Mouse (Mus musculus): ENCODE results near the gene Panx1.

DNA sequence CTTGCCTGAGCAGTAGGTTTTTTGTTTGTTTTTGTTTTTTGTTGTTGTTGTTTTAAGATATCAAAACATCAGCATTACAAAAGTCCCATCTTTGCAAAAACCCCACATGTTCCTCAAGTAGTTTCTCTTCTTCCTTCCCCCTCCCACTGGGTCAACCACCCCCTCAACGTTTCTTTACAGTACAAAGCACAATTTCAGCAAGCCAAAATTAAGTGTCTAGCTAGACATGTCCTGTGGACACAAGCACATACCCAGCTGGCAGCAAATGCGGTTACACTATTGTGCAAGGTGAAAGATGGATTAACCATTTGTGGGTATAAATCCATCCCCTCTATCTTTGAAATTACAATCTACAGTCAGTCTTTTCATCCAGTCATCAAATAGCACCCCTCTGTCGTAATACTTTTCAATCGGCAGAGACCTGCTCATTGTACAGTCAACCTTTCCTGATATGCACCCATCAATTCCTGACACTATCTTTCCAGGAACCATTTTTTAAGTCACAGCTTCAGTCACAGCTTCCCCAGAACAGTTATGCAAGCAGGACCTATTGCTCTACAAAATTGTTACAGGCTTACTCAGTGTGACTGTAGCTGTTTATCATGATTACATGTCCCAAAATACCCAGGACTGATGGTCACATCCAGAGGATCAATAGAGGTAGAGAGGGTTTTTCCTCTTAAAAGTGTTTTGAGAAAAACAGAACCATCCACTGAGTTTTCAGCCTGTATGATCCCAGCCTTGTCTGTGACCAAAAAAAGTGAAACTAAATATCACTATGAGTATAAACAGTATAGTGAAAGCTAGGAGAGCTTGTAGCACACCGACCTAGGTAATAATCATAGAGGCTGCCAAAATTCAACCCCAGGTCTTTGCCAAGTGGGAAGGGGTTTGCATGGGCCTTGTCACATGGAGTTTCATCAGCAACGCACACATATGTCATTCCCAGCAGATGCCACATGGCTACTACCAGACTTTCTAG is 70.7 kb downstream of the Panx1 start:
- TF ChIP-seq CHD2 (IDR thresholded peaks at IDR 0.05; ENCODE audit: low read depth, low read length), result no peak
- no peak for TF ChIP-seq MAFK (IDR thresholded peaks at IDR 0.05; ENCODE audit: insufficient read depth, low read depth, low read length)

All from ES-E14 (cell line).